Mouse (Mus musculus) CH12.LX (cell line): ENCODE measurements at regions not wholly inside any gene's neighbourhood (a gene's known extent, or its start where the extent isn't known, plus 50 kb on each side); places are given as distances from the start of the nearest gene placed in this dataset.

Source experiments
- DNase-seq: peaks from one replicate; pipeline ENCODE4 v3.0.0-alpha.2; 2013; ENCODE audit errors: extremely low read depth
- H3K27ac ChIP-seq: 2 replicates; pipeline ENCODE4 v1.5.1; 2012; ENCODE audit warnings: low read depth, mild to moderate bottlenecking, control low read depth, moderate library complexity; ENCODE audit not compliant: insufficient read depth
- H3K27me3 ChIP-seq: replicated peaks from 2 replicates; pipeline ENCODE3; 2012; ENCODE audit warnings: inconsistent platforms
- H3K36me3 ChIP-seq, 2 experiments: replicated peaks in 1 of 2; 2 replicates each; pipeline versions ENCODE3 to v1.6.1; 2012; ENCODE audit warnings: inconsistent platforms in 1 of 2, low read length in 1 of 2, mild to moderate bottlenecking in 1 of 2, mixed read lengths in 1 of 2, moderate library complexity in 1 of 2; ENCODE audit not compliant: control insufficient read depth in 1 of 2, insufficient read depth in 1 of 2
- H3K4me1 ChIP-seq, 2 experiments: 2 replicates each; pipeline ENCODE4 v1.6.1; 2012; ENCODE audit warnings: inconsistent platforms in 1 of 2, moderate library complexity in 1 of 2; ENCODE audit not compliant: insufficient read depth in 2 of 2, control insufficient read depth in 1 of 2
- H3K4me2 ChIP-seq: 2 replicates; pipeline ENCODE4 v1.6.1; 2012; ENCODE audit warnings: low read depth, mild to moderate bottlenecking, control low read depth; ENCODE audit not compliant: poor library complexity, insufficient read depth, severe bottlenecking
- H3K4me3 ChIP-seq, 3 experiments: fragments of 150-350 bp in 1 of 3; sonication (generic) in 1 of 3; replicated peaks in 1 of 3; 2 replicates each; pipeline versions ENCODE3 to v1.5.1; 2011 to 2012; ENCODE audit warnings: low read depth in 2 of 3, low read length in 2 of 3, mild to moderate bottlenecking in 2 of 3, moderate library complexity in 2 of 3, control low read depth in 1 of 3, improper control_type of control experiment in 1 of 3, inconsistent platforms in 1 of 3, mixed read lengths in 1 of 3; ENCODE audit not compliant: poor library complexity in 1 of 3
- H3K79me2 ChIP-seq: replicated peaks from 2 replicates; pipeline ENCODE4 v1.6.1; 2012; ENCODE audit warnings: mild to moderate bottlenecking, moderate library complexity; ENCODE audit not compliant: control insufficient read depth, poor library complexity, insufficient read depth, severe bottlenecking; ENCODE audit errors: extremely low read depth
- H3K9ac ChIP-seq: 2 replicates; pipeline ENCODE4 v1.6.1; 2012; ENCODE audit warnings: low read depth, mild to moderate bottlenecking, control low read depth, moderate library complexity; ENCODE audit not compliant: insufficient read depth
- H3K9me3 ChIP-seq: replicated peaks from 2 replicates; pipeline ENCODE3; 2012; ENCODE audit warnings: low read length, inconsistent platforms, mixed read lengths
- CHD2 ChIP-seq: IDR thresholded peaks from 2 replicates; pipeline ENCODE4 v1.6.1; 2011; ENCODE audit warnings: low read length, improper control_type of control experiment
- CTCF ChIP-seq, 2 experiments: IDR thresholded peaks in 1 of 2; conservative IDR thresholded peaks in 1 of 2; 2 replicates each; pipeline ENCODE4 v1.5.1; 2011 to 2012; ENCODE audit warnings: low read depth in 2 of 2, low read length in 2 of 2, improper control_type of control experiment in 1 of 2, inconsistent platforms in 1 of 2, mild to moderate bottlenecking in 1 of 2, moderate library complexity in 1 of 2
- EP300 ChIP-seq: IDR thresholded peaks from 2 replicates; pipeline ENCODE4 v1.6.1; 2011; ENCODE audit warnings: low read length, improper control_type of control experiment
- GABPA ChIP-seq: IDR thresholded peaks from 2 replicates; pipeline ENCODE4 v1.6.1; 2012; ENCODE audit warnings: low read depth, low read length, improper control_type of control experiment, inconsistent platforms; ENCODE audit not compliant: insufficient replicate concordance
- KAT2A ChIP-seq: IDR thresholded peaks from 2 replicates; pipeline ENCODE4 v1.6.1; 2012; ENCODE audit warnings: low read length, improper control_type of control experiment, inconsistent platforms; ENCODE audit not compliant: insufficient replicate concordance
- MAFK ChIP-seq: IDR thresholded peaks from 2 replicates; pipeline ENCODE4 v1.6.1; 2011; ENCODE audit warnings: low read length, improper control_type of control experiment; ENCODE audit not compliant: insufficient replicate concordance
- MAZ ChIP-seq: IDR thresholded peaks from 2 replicates; pipeline ENCODE4 v1.6.1; 2012; ENCODE audit warnings: low read depth, mild to moderate bottlenecking, inconsistent platforms, low read length, improper control_type of control experiment, moderate library complexity
- MEF2A ChIP-seq: IDR thresholded peaks from 2 replicates; pipeline ENCODE4 v1.6.1; 2014; ENCODE audit warnings: low read depth, mild to moderate bottlenecking, inconsistent platforms, low read length, improper control_type of control experiment, borderline replicate concordance
- MXI1 ChIP-seq: IDR thresholded peaks from 2 replicates; pipeline ENCODE4 v1.6.1; 2011; ENCODE audit warnings: mild to moderate bottlenecking, low read depth, low read length, improper control_type of control experiment
- MYC ChIP-seq: IDR thresholded peaks from 2 replicates; pipeline ENCODE4 v1.6.1; 2011; ENCODE audit warnings: low read depth, mild to moderate bottlenecking, improper control_type of control experiment, low read length
- NRF1 ChIP-seq: IDR thresholded peaks from 2 replicates; pipeline ENCODE4 v1.6.1; 2014; ENCODE audit warnings: low read depth, mild to moderate bottlenecking, inconsistent platforms, low read length, improper control_type of control experiment, moderate library complexity
- PAX5 ChIP-seq: IDR thresholded peaks from 2 replicates; pipeline ENCODE4 v1.6.1; 2012; ENCODE audit warnings: low read length, inconsistent platforms, mixed read lengths
- POLR2A ChIP-seq: IDR thresholded peaks from 2 replicates; pipeline ENCODE4 v1.6.1; 2011; ENCODE audit warnings: low read depth, mild to moderate bottlenecking, improper control_type of control experiment, low read length
- TBP ChIP-seq: conservative IDR thresholded peaks from 2 replicates; pipeline ENCODE4 v1.6.1; 2011; ENCODE audit warnings: low read depth, low read length, improper control_type of control experiment
- UBTF ChIP-seq: IDR thresholded peaks from 2 replicates; pipeline ENCODE4 v1.6.1; 2012; ENCODE audit warnings: low read depth, mild to moderate bottlenecking, inconsistent platforms, low read length, improper control_type of control experiment, moderate library complexity
- ZKSCAN1 ChIP-seq: IDR thresholded peaks from 2 replicates; pipeline ENCODE4 v1.6.1; 2012; ENCODE audit warnings: low read depth, inconsistent platforms, low read length, improper control_type of control experiment, borderline replicate concordance
- ZNF384 ChIP-seq: IDR thresholded peaks from 2 replicates; pipeline ENCODE4 v1.6.1; 2012; ENCODE audit warnings: low read depth, low read length, improper control_type of control experiment, inconsistent platforms
- dilution Hi-C: fragments of 300-500 bp; cut with MboI; formaldehyde crosslinking; loops from 2 replicates; pipeline ENCODE4 v1.14.3; 2020; ENCODE audit warnings: low sequenced_read_pairs; ENCODE audit not compliant: extremely low pct_unique_long_range_greater_than_20kb, extremely low pct_ligation_motif_present
- in situ Hi-C: fragments of 300-500 bp; cut with MboI; formaldehyde crosslinking; loops from 3 replicates; pipeline ENCODE4 v1.14.3; 2019; ENCODE audit warnings: low sequenced_read_pairs, low pct_ligation_motif_present, low pct_unique_long_range_greater_than_20kb, mixed read lengths

DNA sequence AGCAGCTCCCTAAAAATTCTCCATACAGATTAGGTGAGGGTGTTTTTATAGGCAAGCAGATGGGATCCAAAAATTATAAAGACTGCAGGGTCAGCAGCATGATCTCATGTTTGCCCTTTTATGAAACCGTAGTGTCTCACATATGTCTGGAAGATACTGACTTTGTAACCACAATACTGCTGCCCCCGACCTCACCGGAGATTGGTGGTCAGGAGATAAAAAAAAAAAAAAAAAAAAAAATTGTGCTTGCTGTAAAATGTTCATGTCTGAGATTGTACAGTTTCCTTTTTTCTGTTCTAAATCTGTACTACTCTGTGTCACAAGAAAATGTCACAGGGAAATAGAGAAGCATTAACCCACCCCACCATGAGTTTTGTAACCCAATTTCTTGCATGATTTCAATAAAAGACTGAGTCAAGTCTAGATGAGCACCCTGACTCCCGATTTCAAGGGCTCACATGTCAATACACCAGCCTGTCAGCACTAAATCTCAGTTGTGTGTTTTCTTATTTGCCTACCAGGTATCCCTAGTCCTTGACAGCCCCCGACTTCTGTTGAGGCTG, 169.5 kb upstream of the Ipo5 start:
- peaks cover 0 to 4% of the 10 kb centered on the region in 2 experiments; a peak in 2 of 4 replicates for H3K4me1 ChIP-seq
- in situ Hi-C loops = no loop called here
- H3K36me3 ChIP-seq = no peaks in the 10 kb centered on the region
- H3K27me3 ChIP-seq = no peaks in the 10 kb centered on the region
- no peak overlapping the region for H3K27ac ChIP-seq
- DNase-seq = no peak
- H3K9me3 ChIP-seq = no peaks in the 10 kb centered on the region
- TF ChIP-seq ZNF384 (peak; percentile 70), ZKSCAN1 (no peak)
- H3K4me3 ChIP-seq = no peak overlapping the region
- H3K79me2 ChIP-seq = no peaks in the 10 kb centered on the region
- H3K9ac ChIP-seq = no peak overlapping the region
- dilution Hi-C loops = no loop called here
- no peak overlapping the region for H3K4me2 ChIP-seq

DNA sequence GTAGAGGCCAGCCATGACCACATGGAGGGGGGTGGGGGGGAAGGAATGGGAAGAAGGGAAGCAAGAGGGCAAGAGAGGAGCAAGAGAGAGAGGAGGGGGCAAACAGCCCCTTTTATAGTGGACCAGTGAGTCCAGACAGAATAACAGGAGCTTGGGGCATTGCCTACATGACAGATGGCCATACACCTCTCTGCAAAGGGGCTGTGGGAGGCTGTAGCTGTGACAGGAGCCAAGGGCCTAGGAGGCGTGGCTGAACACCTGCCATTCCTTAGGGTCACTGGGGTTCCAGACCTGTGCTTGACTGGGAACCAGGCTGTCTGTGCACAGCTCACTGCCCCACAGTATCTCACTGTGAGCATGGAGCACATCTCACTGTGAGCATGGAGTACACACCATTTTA, 157.0 kb upstream of the Ipo5 start:
- Histone ChIP-seq H3K79me2 (no peaks in the 10 kb centered on the region), H3K27me3 (no peaks in the 10 kb centered on the region), H3K4me1 (no peaks in the 10 kb centered on the region), H3K36me3 (no peaks in the 10 kb centered on the region), H3K27ac (no peak overlapping the region), H3K4me3 (no peak overlapping the region), H3K9me3 (no peaks in the 10 kb centered on the region), H3K9ac (no peak overlapping the region), H3K4me2 (no peak overlapping the region)
- no peak for DNase-seq
- in situ Hi-C loops = no loop called here
- dilution Hi-C loops = no loop called here
- no peak for TF ChIP-seq KAT2A
- TF ChIP-seq PAX5 = no peak
- no peak for TF ChIP-seq MXI1
- no peak for TF ChIP-seq GABPA
- no peak for TF ChIP-seq TBP
- TF ChIP-seq MYC = no peak
- no peak for TF ChIP-seq EP300
- TF ChIP-seq MAZ = no peak
- TF ChIP-seq CHD2 = no peak
- no peak for TF ChIP-seq MAFK
- TF ChIP-seq ZNF384 = no peak
- no peak for TF ChIP-seq CTCF (conservative IDR thresholded peaks at IDR 0.05 in 1 of 2, IDR thresholded peaks at IDR 0.05 in 1 of 2; ENCODE audit: low read depth in 2 of 2, low read length in 2 of 2)
- no peak for TF ChIP-seq POLR2A
- no peak for TF ChIP-seq MEF2A
- TF ChIP-seq UBTF = no peak
- no peak for TF ChIP-seq NRF1
